Mouse (Mus musculus) kidney, embryonic 16.5 days (tissue): ENCODE measurements around the gene Ucn3. TPM values are rescaled to one million over a fixed set of nuclear protein-coding genes. Genes with fewer than 3 reads are reported as not detected.
A peak's percentile ranks its signal among the peaks of the same experiment; 100 is the strongest.

Experiments used
- ATAC-seq: fragments of 200-750 bp; cut with Nextera tagmentation; 2 replicates; pipeline ENCODE4 v1.8.0; 2017; ENCODE audit warnings: moderate TSS enrichment; ENCODE audit not compliant: low FRiP score, low TSS enrichment
- H3K27ac ChIP-seq: fragments of 300-500 bp; sonication (generic); 2 replicates; pipeline ENCODE4 v1.5.1; 2014; ENCODE audit warnings: low read length
- H3K27me3 ChIP-seq: fragments of 300-500 bp; sonication (generic); 2 replicates; pipeline ENCODE4 v1.6.1; 2014; ENCODE audit warnings: low read length, control low read depth, mixed read lengths; ENCODE audit not compliant: insufficient read depth
- H3K36me3 ChIP-seq: fragments of 300-500 bp; sonication (generic); 2 replicates; pipeline ENCODE4 v1.6.1; 2014; ENCODE audit warnings: low read length, control low read depth, mixed read lengths; ENCODE audit not compliant: insufficient read depth
- H3K4me1 ChIP-seq: fragments of 300-500 bp; sonication (generic); 2 replicates; pipeline ENCODE4 v1.6.1; 2014; ENCODE audit warnings: low read length, control low read depth, mixed read lengths; ENCODE audit not compliant: insufficient read depth
- H3K4me2 ChIP-seq: fragments of 300-500 bp; sonication (generic); replicated peaks from 2 replicates; pipeline ENCODE4 v1.6.1; 2014; ENCODE audit warnings: low read depth, low read length
- H3K4me3 ChIP-seq: fragments of 300-500 bp; sonication (generic); 2 replicates; pipeline ENCODE4 v1.5.1; 2014; ENCODE audit warnings: mild to moderate bottlenecking, low read length
- H3K9ac ChIP-seq: fragments of 300-500 bp; sonication (generic); replicated peaks from 2 replicates; pipeline ENCODE4 v1.6.1; 2014; ENCODE audit warnings: low read length
- H3K9me3 ChIP-seq: fragments of 300-500 bp; sonication (generic); 2 replicates; pipeline ENCODE4 v1.6.1; 2016; ENCODE audit warnings: low read length, control low read depth
- WGBS: fragments of 180-500 bp; shearing (Covaris S2); extraction: QIAGEN DNeasy Blood & Tissue Kit; methylation state at CpG from one replicate; pipeline ENCODE4 v1.1.7; 2014; 5-methylcytosine and 5-hydroxymethylcytosine counted together
- microRNA-seq: library from miRNA; unstranded; fragments of <30 nt; microRNA quantifications from one replicate; pipeline ENCODE4, GENCODE M21; 2016
- polyA plus RNA-seq: library from polyadenylated mRNA; unstranded; fragments of >200 nt; fragmentation: Nextera tagmentation; extraction: Ambion mirVana; gene quantifications from 2 replicates; pipeline ENCODE4 v1.2.1, GENCODE M21; 2015

Ucn3 gene
- polyA plus RNA-seq, 1 experiment from 2014 or later = not detected

DNA sequence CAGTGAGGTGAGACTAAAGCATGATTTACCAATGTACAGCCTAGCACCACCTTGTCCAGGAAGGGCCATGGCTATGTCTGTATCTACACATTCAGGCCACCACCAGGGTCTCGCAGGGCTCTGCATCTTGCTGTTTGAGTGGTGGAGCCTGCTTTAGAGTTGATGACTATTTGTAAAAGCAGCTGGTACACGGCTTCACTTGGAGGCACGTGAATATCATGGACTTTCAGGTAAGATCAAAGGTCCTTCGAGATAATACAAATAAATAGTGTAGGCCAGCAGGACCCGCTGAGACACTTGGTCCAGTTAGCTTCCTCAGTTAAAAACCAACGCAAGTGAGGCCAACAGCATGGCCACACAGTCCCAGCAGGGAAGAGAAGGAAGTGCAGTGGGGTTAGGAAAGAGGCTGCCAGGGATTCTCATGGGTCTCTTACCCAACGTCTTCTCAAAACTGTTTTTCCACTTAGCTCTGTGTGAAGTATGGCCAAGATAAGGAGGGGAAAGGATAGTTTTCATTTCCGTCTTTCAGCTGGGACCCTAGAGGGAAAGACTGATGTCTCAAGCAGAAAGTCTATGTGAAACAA is 49.7 kb downstream of the Ucn3 start:
- no peak overlapping the region for H3K27ac ChIP-seq
- 0 out of 2 replicates have a peak, but pooled peaks cover 6% of the 10 kb centered on the region for H3K36me3 ChIP-seq
- no peak overlapping the region for H3K4me2 ChIP-seq
- no peak overlapping the region for H3K9ac ChIP-seq
- H3K9me3 ChIP-seq = no peaks in the 10 kb centered on the region
- H3K4me3 ChIP-seq = no peak overlapping the region
- WGBS = 88% methylated on average over 8 of the region's 8 CpGs
- H3K4me1 ChIP-seq = peaks cover 11% of the 10 kb centered on the region
- ATAC-seq = no peak
- H3K27me3 ChIP-seq = no peaks in the 10 kb centered on the region

GRCm38 (mm10) chr13:3894549-3894948 is 50.6 kb downstream of the Ucn3 start:
- Histone ChIP-seq H3K4me3 (no peak overlapping the region), H3K4me2 (no peak overlapping the region), H3K27me3 (no peaks in the 10 kb centered on the region), H3K36me3 (0 out of 2 replicates have a peak, but pooled peaks cover 6% of the 10 kb centered on the region), H3K9ac (no peak overlapping the region), H3K4me1 (peaks cover 18% of the 10 kb centered on the region), H3K27ac (no peak overlapping the region), H3K9me3 (no peaks in the 10 kb centered on the region)
- no peak for ATAC-seq
- 70% methylated on average over 8 of the region's 8 CpGs for WGBS

GRCm38 (mm10) chr13:3893126-3893734 is 51.9 kb downstream of the Ucn3 start:
- no peaks in the 10 kb centered on the region for H3K9me3 ChIP-seq
- 0% methylated on average over 35 of the region's 35 CpGs for WGBS
- peaks cover 7% of the 10 kb centered on the region; the same call in 1 of the 2 replicates for H3K36me3 ChIP-seq
- H3K4me1 ChIP-seq = peaks cover 18% of the 10 kb centered on the region
- H3K27ac ChIP-seq = peak overlapping the region; percentile 76
- peak overlapping the region; percentile 86 for H3K9ac ChIP-seq
- ATAC-seq = peak; percentile 98
- H3K4me3 ChIP-seq = peak overlapping the region; percentile 72
- H3K27me3 ChIP-seq = no peaks in the 10 kb centered on the region
- peak overlapping the region; percentile 71 for H3K4me2 ChIP-seq

- Histone ChIP-seq H3K36me3 (peaks cover 13% of the 10 kb centered on the region), H3K4me1 (peaks cover 18% of the 10 kb centered on the region), H3K9me3 (no peaks in the 10 kb centered on the region), H3K27ac (peak overlapping the region; percentile 43; the same call in 1 of the 2 replicates), H3K4me2 (peak overlapping the region; percentile 71), H3K27me3 (no peaks in the 10 kb centered on the region), H3K4me3 (peak overlapping the region; percentile 72), H3K9ac (peak overlapping the region; percentile 70)
- ATAC-seq = no peak
- 21% methylated on average over 7 of the region's 7 CpGs for WGBS
Measured at GRCm38 (mm10) chr13:3892601-3893000, 52.5 kb downstream of the Ucn3 start.

- Histone ChIP-seq H3K27me3 (no peaks in the 10 kb centered on the region), H3K4me3 (peak overlapping the region; percentile 72), H3K4me1 (peaks cover 18% of the 10 kb centered on the region), H3K27ac (peak overlapping the region; percentile 69; the same call in 1 of the 2 replicates), H3K4me2 (peak overlapping the region; percentile 71), H3K9me3 (no peaks in the 10 kb centered on the region), H3K36me3 (peaks cover 24% of the 10 kb centered on the region), H3K9ac (peak overlapping the region; percentile 54)
- WGBS = 29% methylated on average over 8 of the region's 8 CpGs
- ATAC-seq = peak; percentile 32; the same call in 1 of the 2 replicates
Measured at GRCm38 (mm10) chr13:3891479-3892087, 53.6 kb downstream of the Ucn3 start.

Small RNAs within 50 kb of the gene (microRNA-seq; reads per million reads assigned to microRNA genes)
- not detected for gene Gm22460

Other genes with a start within 250 kb of the Ucn3 start
- gene Calml3, start 141.0 kb downstream of the Ucn3 start, polyA plus RNA-seq = 0.76 and 0.81 TPM in 2 replicates
- not detected in 2 replicates for gene Calm4, start 107.6 kb downstream of the Ucn3 start, polyA plus RNA-seq
- not detected in 2 replicates for gene Calm5, start 91.2 kb downstream of the Ucn3 start, polyA plus RNA-seq
- 56.8 and 60.9 TPM in 2 replicates for gene Net1, start 27.1 kb downstream of the Ucn3 start, polyA plus RNA-seq
- gene Tubal3, start 27.1 kb downstream of the Ucn3 start, polyA plus RNA-seq = not detected in 2 replicates
- gene Akr1c14, start 103.7 kb upstream of the Ucn3 start, polyA plus RNA-seq = 1.6 and 1.8 TPM in 2 replicates
- gene Akr1c18, start 205.3 kb upstream of the Ucn3 start, polyA plus RNA-seq = 2.1 and 2.4 TPM in 2 replicates
- 5.6 and 5.8 TPM in 2 replicates for gene Akr1c13, start 245.8 kb upstream of the Ucn3 start, polyA plus RNA-seq